In genomic region chr19:36178828-36179251, GRCm38 (mm10) we compare ENCODE assay signal across 22 mouse cellular contexts. TPM values are rescaled to one million over a fixed set of nuclear protein-coding genes. Genes with fewer than 3 reads are reported as not detected.
DNase-seq lines count a peak whose midpoint lies in the region; ATAC-seq and TF ChIP-seq lines count a peak whose summit lies in the region.
"Had no signal": no experiment of that assay in that cellular context is flagged by ENCODE, and none has a peak within 500 bp of the region (broad histone marks: within the 10 kb centered on the region; RNA-seq: fewer than 3 reads in every experiment).

No protein-coding gene starts in this region.

- DNase-seq in heart, adult 8-10 months (ENCODE audit: low spot score), result no peak
- DNase-seq in lung, postnatal 10 days, result peak; percentile 22
- no peak for DNase-seq in lung, postnatal 14 days
- DNase-seq in heart, postnatal 0 days (ENCODE audit: low spot score), result peak; percentile 78
- DNase-seq in testis, postnatal 10 days (ENCODE audit: low spot score), result no peak
- DNase-seq in cerebellum, postnatal 36 days, result no peak
- DNase-seq in adrenal gland, adult 2 months, result no peak
- DNase-seq: cerebellum, adult 11-12 months; kidney, adult 9 months; right cerebral cortex, adult 18-20 months; thymus, adult 18-20 months had no signal

- peak; percentile 51 for TF ChIP-seq CTCF in heart, postnatal 0 days (IDR thresholded peaks at IDR 0.05; ENCODE audit: low read depth)

- 26% methylated on average over 6 of the region's 6 CpGs for WGBS in heart, embryonic 13.5 days
- 22% methylated on average over 6 of the region's 6 CpGs for WGBS in heart, postnatal 0 days

- peak overlapping the region; percentile 61 for H3K27ac ChIP-seq in heart, embryonic 13.5 days (replicated peaks)
- peak overlapping the region; percentile 57 for H3K27ac ChIP-seq in heart, postnatal 0 days (ENCODE audit: low read depth)
- H3K27ac ChIP-seq: embryonic facial prominence, embryonic 12.5 days; forebrain, embryonic 10.5 days; hindbrain, postnatal 0 days; liver, embryonic 14.5 days had no signal

- no peak overlapping the region for H3K4me3 ChIP-seq in heart, embryonic 13.5 days
- no peak overlapping the region for H3K4me3 ChIP-seq in heart, postnatal 0 days (ENCODE audit: low read depth, low read length)
- H3K4me3 ChIP-seq: embryonic facial prominence, embryonic 12.5 days; forebrain, embryonic 10.5 days had no signal

- no peak for TF ChIP-seq EP300 in heart, postnatal 0 days (IDR thresholded peaks at IDR 0.05; ENCODE audit: low read depth)

- peaks cover 28% of the 10 kb centered on the region for H3K4me1 ChIP-seq in heart, embryonic 13.5 days
- peaks cover 7% of the 10 kb centered on the region; the same call in 1 of the 2 replicates for H3K4me1 ChIP-seq in heart, postnatal 0 days (ENCODE audit: control insufficient read depth, insufficient read depth)
- H3K4me1 ChIP-seq: embryonic facial prominence, embryonic 12.5 days; forebrain, embryonic 10.5 days had no signal

- H3K4me2 ChIP-seq in heart, embryonic 13.5 days, result no peak overlapping the region
- H3K4me2 ChIP-seq in heart, postnatal 0 days (ENCODE audit: low read depth, low read length), result no peak overlapping the region
- H3K4me2 ChIP-seq: embryonic facial prominence, embryonic 12.5 days had no signal

- no peaks in the 10 kb centered on the region for H3K9me3 ChIP-seq in heart, embryonic 13.5 days
- H3K9me3 ChIP-seq in heart, postnatal 0 days (replicated peaks; ENCODE audit: control insufficient read depth, low read length), result no peaks in the 10 kb centered on the region
- H3K9me3 ChIP-seq: embryonic facial prominence, embryonic 12.5 days; forebrain, embryonic 10.5 days had no signal

- no peak overlapping the region for H3K9ac ChIP-seq in heart, embryonic 13.5 days
- H3K9ac ChIP-seq in heart, postnatal 0 days (replicated peaks; ENCODE audit: low read depth, low read length), result no peak overlapping the region
- H3K9ac ChIP-seq: embryonic facial prominence, embryonic 12.5 days; liver, embryonic 14.5 days had no signal

- H3K36me3 ChIP-seq in heart, embryonic 13.5 days, result no peaks in the 10 kb centered on the region
- H3K36me3 ChIP-seq in heart, postnatal 0 days (replicated peaks; ENCODE audit: control insufficient read depth, insufficient read depth, low read length), result no peaks in the 10 kb centered on the region
- H3K36me3 ChIP-seq: embryonic facial prominence, embryonic 12.5 days; forebrain, embryonic 10.5 days had no signal

- ATAC-seq in heart, embryonic 13.5 days (ENCODE audit: extremely low read depth, insufficient number of reproducible peaks, low FRiP score, low TSS enrichment), result peak; percentile 34; the same call in 1 of the 2 replicates
- peak; percentile 83 for ATAC-seq in heart, postnatal 0 days (ENCODE audit: insufficient read depth, low read depth)
- ATAC-seq: activated CD4-positive, CD25-positive, alpha-beta regulatory T cell, adult 4 months; CD4-positive, CD25-positive, alpha-beta regulatory T cell, adult 4 months; hindbrain, postnatal 0 days had no signal

- H3K27me3 ChIP-seq in heart, embryonic 13.5 days (replicated peaks), result no peaks in the 10 kb centered on the region; the same call in 1 of the 2 replicates
- no peaks in the 10 kb centered on the region for H3K27me3 ChIP-seq in heart, postnatal 0 days (ENCODE audit: control insufficient read depth, insufficient read depth, low read length)
- H3K27me3 ChIP-seq: embryonic facial prominence, embryonic 12.5 days had no signal

RNA-seq across cellular contexts. Expression of gene Ankrd1, which starts 58.9 kb away (rescaled TPM):
- 394 and 473 TPM in 2 replicates for polyA plus RNA-seq in heart, embryonic 13.5 days (2015; fragmentation: Nextera tagmentation; extraction: Ambion mirVana)
- 1,000 to 10,000 TPM in 2 of 4 experiments, 100 to 1,000 TPM in 2; 472 to 1,222 (median 1,005) TPM for total RNA-seq in heart, adult 8-10 months (2022)
- total RNA-seq in heart, postnatal 0 days (2014; rRNA removed; ENCODE audit: low replicate concordance), result 557 and 776 TPM in 2 replicates
- polyA plus RNA-seq in heart, postnatal 0 days (2015; fragmentation: Nextera tagmentation; extraction: Ambion mirVana), result 491 and 665 TPM in 2 replicates
- not detected for total RNA-seq in adrenal gland, adult 2 months (2021)
- not detected in 2 replicates for polyA plus RNA-seq in adrenal gland, adult 2 months (2012; rRNA removed)
- total RNA-seq: granulocyte monocyte progenitor cell, adult 5-6 weeks; left cerebral cortex, postnatal 25 days; megakaryocyte-erythroid progenitor cell, adult 5-6 weeks; neutrophil, adult 5-6 weeks had no signal
- polyA plus RNA-seq: activated CD4-positive, CD25-positive, alpha-beta regulatory T cell, adult 4 months; CD4-positive, CD25-positive, alpha-beta regulatory T cell, adult 4 months; forebrain, embryonic 10.5 days; hindbrain, postnatal 0 days had no signal

Comparison
In these comparisons a context has a peak if more than half of its experiments do, and no peak if none do; other contexts are left out.
1. DNase-seq: peak in lung, postnatal 10 days (single experiment) and heart, postnatal 0 days (single experiment); none in heart, adult 8-10 months (single experiment), lung, postnatal 14 days (single experiment), testis, postnatal 10 days (single experiment), cerebellum, postnatal 36 days (0 of 2) and adrenal gland, adult 2 months (single experiment).
2. RNA of gene Ankrd1, which starts 58.9 kb away (total RNA-seq): 472 to 1,222 TPM in heart, adult 8-10 months and 557 to 776 TPM in heart, postnatal 0 days; not detected in adrenal gland, adult 2 months; every median in the first group is over 100 times any median in the second.